Comparison of ENCODE assay signal across 27 mouse cellular contexts in genomic region chr2:104578836-104579604, GRCm38 (mm10). TPM values are rescaled to one million over a fixed set of nuclear protein-coding genes. Genes with fewer than 3 reads are reported as not detected.
DNase-seq lines count a peak whose midpoint lies in the region; ATAC-seq and TF ChIP-seq lines count a peak whose summit lies in the region.
"Had no signal": no experiment of that assay in that cellular context is flagged by ENCODE, and none has a peak within 500 bp of the region (broad histone marks: within the 10 kb centered on the region; RNA-seq: fewer than 3 reads in every experiment).

No protein-coding gene starts in this region.

- H3K4me1 ChIP-seq in kidney, postnatal 0 days (replicated peaks; ENCODE audit: insufficient read depth, low read length), result no peaks in the 10 kb centered on the region
- H3K4me1 ChIP-seq in midbrain, postnatal 0 days (ENCODE audit: insufficient read depth, low read length), result no peaks in the 10 kb centered on the region
- no peaks in the 10 kb centered on the region for H3K4me1 ChIP-seq in midbrain, embryonic 15.5 days
- no peaks in the 10 kb centered on the region for H3K4me1 ChIP-seq in intestine, embryonic 15.5 days (replicated peaks)
- H3K4me1 ChIP-seq: forebrain, embryonic 12.5 days; midbrain, embryonic 12.5 days; neural tube, embryonic 15.5 days; stomach, embryonic 15.5 days had no signal

- no peak overlapping the region for H3K27ac ChIP-seq in gastrocnemius, adult 2 months
- H3K27ac ChIP-seq in kidney, postnatal 0 days, result no peak overlapping the region
- no peak overlapping the region for H3K27ac ChIP-seq in midbrain, postnatal 0 days (ENCODE audit: low read depth, low read length)
- H3K27ac ChIP-seq in midbrain, embryonic 15.5 days, result no peak overlapping the region
- H3K27ac ChIP-seq in intestine, embryonic 15.5 days, result no peak overlapping the region
- H3K27ac ChIP-seq: forebrain, embryonic 12.5 days; hindbrain, postnatal 0 days; liver, embryonic 14.5 days; lung, embryonic 15.5 days; midbrain, embryonic 12.5 days; neural tube, embryonic 15.5 days; stomach, embryonic 15.5 days had no signal

- no peaks in the 10 kb centered on the region for H3K27me3 ChIP-seq in kidney, postnatal 0 days (ENCODE audit: insufficient read depth, low read length)
- H3K27me3 ChIP-seq in midbrain, postnatal 0 days (ENCODE audit: insufficient read depth, low read length), result no peaks in the 10 kb centered on the region
- no peaks in the 10 kb centered on the region for H3K27me3 ChIP-seq in midbrain, embryonic 15.5 days (replicated peaks)
- no peaks in the 10 kb centered on the region for H3K27me3 ChIP-seq in intestine, embryonic 15.5 days (replicated peaks)
- H3K27me3 ChIP-seq: forebrain, embryonic 12.5 days; lung, embryonic 15.5 days; midbrain, embryonic 12.5 days; neural tube, embryonic 15.5 days; stomach, embryonic 15.5 days had no signal

- no peaks in the 10 kb centered on the region for H3K36me3 ChIP-seq in kidney, postnatal 0 days (ENCODE audit: insufficient read depth, low read length)
- no peaks in the 10 kb centered on the region for H3K36me3 ChIP-seq in midbrain, postnatal 0 days (ENCODE audit: insufficient read depth, low read length)
- H3K36me3 ChIP-seq in midbrain, embryonic 15.5 days (replicated peaks), result no peaks in the 10 kb centered on the region
- H3K36me3 ChIP-seq in intestine, embryonic 15.5 days, result no peaks in the 10 kb centered on the region
- H3K36me3 ChIP-seq: forebrain, embryonic 12.5 days; lung, embryonic 15.5 days; midbrain, embryonic 12.5 days; neural tube, embryonic 15.5 days; stomach, embryonic 15.5 days had no signal

- H3K9me3 ChIP-seq in kidney, postnatal 0 days (replicated peaks; ENCODE audit: low read length), result no peaks in the 10 kb centered on the region
- H3K9me3 ChIP-seq in midbrain, postnatal 0 days (ENCODE audit: low read length), result no peaks in the 10 kb centered on the region
- no peaks in the 10 kb centered on the region for H3K9me3 ChIP-seq in midbrain, embryonic 15.5 days
- no peaks in the 10 kb centered on the region for H3K9me3 ChIP-seq in intestine, embryonic 15.5 days
- H3K9me3 ChIP-seq: forebrain, embryonic 12.5 days; lung, embryonic 15.5 days; midbrain, embryonic 12.5 days; neural tube, embryonic 15.5 days; stomach, embryonic 15.5 days had no signal

- H3K4me2 ChIP-seq in kidney, postnatal 0 days (ENCODE audit: low read length), result no peak overlapping the region
- no peak overlapping the region for H3K4me2 ChIP-seq in midbrain, postnatal 0 days (ENCODE audit: low read depth, low read length, poor library complexity, severe bottlenecking)
- no peak overlapping the region for H3K4me2 ChIP-seq in midbrain, embryonic 15.5 days
- H3K4me2 ChIP-seq in intestine, embryonic 15.5 days (replicated peaks), result no peak overlapping the region
- H3K4me2 ChIP-seq: forebrain, embryonic 12.5 days; heart, embryonic 11.5 days; lung, embryonic 15.5 days; midbrain, embryonic 12.5 days; neural tube, embryonic 15.5 days; stomach, embryonic 15.5 days had no signal

- 76% methylated on average over 5 of the region's 5 CpGs for WGBS in kidney, postnatal 0 days
- WGBS in midbrain, postnatal 0 days, result 79% methylated on average over 5 of the region's 5 CpGs
- WGBS in midbrain, embryonic 15.5 days, result 83% methylated on average over 5 of the region's 5 CpGs
- 70% methylated on average over 5 of the region's 5 CpGs for WGBS in intestine, embryonic 15.5 days

- DNase-seq in gastrocnemius, adult 2 months, result peak; percentile 18
- no peak for DNase-seq in gastrocnemius, postnatal 4 days (ENCODE audit: low spot score in 2 of 2)
- no peak for DNase-seq in kidney, postnatal 0 days (ENCODE audit: low spot score)
- DNase-seq in kidney, postnatal 10 days, result no peak
- no peak for DNase-seq in midbrain, postnatal 0 days (ENCODE audit: low spot score)
- DNase-seq: cerebellum, adult 11 months; cerebellum, adult 9-11 months; gastrocnemius, postnatal 36 days; heart, postnatal 10 days; kidney, postnatal 4 days; right cerebral cortex, adult 18-20 months; right cerebral cortex, postnatal 4 days; thymus, adult 2 months; thymus, postnatal 4 days had no signal

- peak; percentile 36; the same call in 1 of the 2 replicates for ATAC-seq in kidney, postnatal 0 days (replicated peaks; ENCODE audit: low FRiP score, low read depth)
- ATAC-seq in midbrain, postnatal 0 days (ENCODE audit: low FRiP score), result peak; percentile 23; the same call in 1 of the 2 replicates
- no peak for ATAC-seq in midbrain, embryonic 15.5 days (replicated peaks)
- no peak for ATAC-seq in intestine, embryonic 15.5 days
- ATAC-seq: CD4-positive, CD25-positive, alpha-beta regulatory T cell, adult 4 months; hindbrain, postnatal 0 days had no signal

- H3K9ac ChIP-seq in kidney, postnatal 0 days (ENCODE audit: low read depth, low read length), result no peak overlapping the region
- no peak overlapping the region for H3K9ac ChIP-seq in midbrain, postnatal 0 days (replicated peaks; ENCODE audit: low read length, poor library complexity, severe bottlenecking)
- H3K9ac ChIP-seq in midbrain, embryonic 15.5 days, result no peak overlapping the region
- H3K9ac ChIP-seq in intestine, embryonic 15.5 days, result no peak overlapping the region
- H3K9ac ChIP-seq: forebrain, embryonic 12.5 days; liver, embryonic 14.5 days; lung, embryonic 15.5 days; midbrain, embryonic 12.5 days; neural tube, embryonic 15.5 days; stomach, embryonic 15.5 days had no signal

- intact Hi-C loops in gastrocnemius, adult 2 months (cut with DNase I), result no loop called here

- no peak for TF ChIP-seq CTCF in gastrocnemius, adult 2 months (IDR thresholded peaks at IDR 0.05)
- no peak for TF ChIP-seq CTCF in kidney, postnatal 0 days (IDR thresholded peaks at IDR 0.05; ENCODE audit: low read depth)
- TF ChIP-seq CTCF in midbrain, postnatal 0 days (IDR thresholded peaks at IDR 0.05), result no peak

- no peak overlapping the region for H3K4me3 ChIP-seq in gastrocnemius, adult 2 months
- no peak overlapping the region for H3K4me3 ChIP-seq in kidney, postnatal 0 days (replicated peaks; ENCODE audit: low read depth, low read length)
- H3K4me3 ChIP-seq in midbrain, postnatal 0 days (ENCODE audit: low read depth, low read length), result no peak overlapping the region
- no peak overlapping the region for H3K4me3 ChIP-seq in midbrain, embryonic 15.5 days
- no peak overlapping the region for H3K4me3 ChIP-seq in intestine, embryonic 15.5 days (replicated peaks)
- H3K4me3 ChIP-seq: erythroblast, embryonic 14.5 days; forebrain, embryonic 12.5 days; lung, embryonic 15.5 days; midbrain, embryonic 12.5 days; myocyte; neural tube, embryonic 15.5 days; stomach, embryonic 15.5 days had no signal

RNA-seq across cellular contexts. Expression of gene Cstf3, which starts 11.3 kb away (rescaled TPM):
- total RNA-seq in gastrocnemius, adult 2 months (2021), result 10 to 100 TPM in 1 of 2 experiments, 1 to 10 TPM in 1; 7.3 to 10.7 TPM
- 10 to 100 TPM; 22.6 to 28.9 TPM for total RNA-seq in gastrocnemius, postnatal 4 days (2021)
- polyA plus RNA-seq in kidney, postnatal 0 days (2015; fragmentation: Nextera tagmentation; extraction: Ambion mirVana), result 42.8 and 48.3 TPM in 2 replicates
- total RNA-seq in midbrain, postnatal 0 days (2014; rRNA removed), result 19.1 and 30.3 TPM in 2 replicates
- polyA plus RNA-seq in midbrain, postnatal 0 days (2015; fragmentation: Nextera tagmentation; extraction: Ambion mirVana), result 58.9 and 72.0 TPM in 2 replicates
- 89.0 and 98.0 TPM in 2 replicates for polyA plus RNA-seq in midbrain, embryonic 15.5 days (2015; fragmentation: Nextera tagmentation; extraction: Ambion mirVana)
- polyA plus RNA-seq in intestine, embryonic 15.5 days (2015; fragmentation: Nextera tagmentation; extraction: Ambion mirVana), result 59.9 and 62.1 TPM in 2 replicates

Comparison
In these comparisons a context has a peak if more than half of its experiments do, and no peak if none do; other contexts are left out.
1. ATAC-seq: peak in kidney, postnatal 0 days (single experiment) and midbrain, postnatal 0 days (single experiment); none in midbrain, embryonic 15.5 days (single experiment) and intestine, embryonic 15.5 days (single experiment).